Comparison of ENCODE assay signal across 27 mouse cellular contexts in the genomic region with DNA sequence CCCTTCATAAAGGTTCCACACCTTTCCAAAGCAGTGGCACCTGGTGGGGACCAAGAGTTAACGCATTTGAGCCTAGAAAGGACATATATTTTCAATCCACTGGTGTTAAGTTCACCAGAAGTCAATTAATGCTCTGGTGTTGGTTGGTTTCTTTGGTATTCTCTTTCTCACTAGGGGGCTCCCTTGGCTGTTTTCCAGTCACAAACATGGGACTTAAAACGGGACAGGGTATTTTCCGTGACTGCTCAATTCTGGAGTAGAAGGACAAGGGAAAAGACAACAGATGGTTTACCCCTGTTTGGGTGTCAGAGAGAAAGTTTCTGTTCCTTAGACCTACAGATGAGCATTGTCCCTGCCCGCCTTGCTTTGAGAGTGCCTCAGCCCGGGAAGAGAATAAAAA.
DNase-seq lines count a peak whose midpoint lies in the region; ATAC-seq and TF ChIP-seq lines count a peak whose summit lies in the region.
"Had no signal": no experiment of that assay in that cellular context is flagged by ENCODE, and none has a peak within 500 bp of the region (broad histone marks: within the 10 kb centered on the region; RNA-seq: fewer than 3 reads in every experiment).

No protein-coding gene starts in this region.

- no peak for TF ChIP-seq EP300 in liver, postnatal 0 days (IDR thresholded peaks at IDR 0.05; ENCODE audit: low read depth)

- H3K36me3 ChIP-seq in hindbrain, postnatal 0 days (ENCODE audit: insufficient read depth, low read length): no peaks in the 10 kb centered on the region
- no peaks in the 10 kb centered on the region for H3K36me3 ChIP-seq in hindbrain, embryonic 10.5 days
- H3K36me3 ChIP-seq in liver, postnatal 0 days (replicated peaks; ENCODE audit: insufficient read depth, low read length): no peaks in the 10 kb centered on the region
- H3K36me3 ChIP-seq in liver, embryonic 11.5 days (ENCODE audit: control insufficient read depth, insufficient read depth, low read length): no peaks in the 10 kb centered on the region
- no peaks in the 10 kb centered on the region for H3K36me3 ChIP-seq in midbrain, embryonic 14.5 days (ENCODE audit: control insufficient read depth, insufficient read depth, low read length)
- H3K36me3 ChIP-seq in midbrain, postnatal 0 days (ENCODE audit: insufficient read depth, low read length): no peaks in the 10 kb centered on the region
- H3K36me3 ChIP-seq: embryonic facial prominence, embryonic 12.5 days; embryonic facial prominence, embryonic 15.5 days; hindbrain, embryonic 13.5 days had no signal

- ATAC-seq in hindbrain, postnatal 0 days: no peak
- no peak for ATAC-seq in liver, postnatal 0 days
- ATAC-seq in liver, embryonic 11.5 days (replicated peaks; ENCODE audit: low FRiP score): no peak
- ATAC-seq in midbrain, embryonic 14.5 days (ENCODE audit: low FRiP score, low TSS enrichment): no peak
- ATAC-seq in midbrain, postnatal 0 days (ENCODE audit: low FRiP score): no peak
- ATAC-seq: forebrain, embryonic 14.5 days; forebrain, postnatal 0 days; hindbrain, embryonic 16.5 days; inflammation-experienced regulatory T-cells, adult 6 months; Patski had no signal

- peak; percentile 40 for DNase-seq in heart, adult 11 months
- no peak for DNase-seq in heart, adult 18-20 months
- DNase-seq in hindbrain, postnatal 0 days (ENCODE audit: low spot score): no peak
- DNase-seq in hindbrain, embryonic 10.5 days (ENCODE audit: low spot score): no peak
- no peak for DNase-seq in liver, postnatal 0 days
- no peak for DNase-seq in liver, embryonic 11.5 days (ENCODE audit: low spot score)
- peak; percentile 18 for DNase-seq in midbrain, embryonic 14.5 days
- no peak for DNase-seq in midbrain, postnatal 0 days (ENCODE audit: low spot score)
- DNase-seq: adrenal gland, postnatal 10 days; adrenal gland, postnatal 36 days; cerebellum, adult 11 months; cerebellum, adult 2 months; cerebellum, adult 9-11 months; cerebellum, postnatal 25 days; forebrain, postnatal 0 days; gastrocnemius, adult 2 months; gastrocnemius, postnatal 14 days; heart, adult 2 months; heart, postnatal 14 days had no signal

- no peaks in the 10 kb centered on the region for H3K4me1 ChIP-seq in hindbrain, postnatal 0 days (ENCODE audit: insufficient read depth, low read length)
- H3K4me1 ChIP-seq in hindbrain, embryonic 10.5 days (replicated peaks): no peaks in the 10 kb centered on the region; the same call in 1 of the 2 replicates
- 0 out of 2 replicates have a peak, but pooled peaks cover 3% of the 10 kb centered on the region for H3K4me1 ChIP-seq in liver, postnatal 0 days (ENCODE audit: insufficient read depth)
- no peaks in the 10 kb centered on the region for H3K4me1 ChIP-seq in liver, embryonic 11.5 days (replicated peaks; ENCODE audit: control insufficient read depth, insufficient read depth, low read length)
- no peaks in the 10 kb centered on the region for H3K4me1 ChIP-seq in midbrain, embryonic 14.5 days (ENCODE audit: control insufficient read depth, insufficient read depth, low read length)
- no peaks in the 10 kb centered on the region for H3K4me1 ChIP-seq in midbrain, postnatal 0 days (ENCODE audit: insufficient read depth, low read length)
- H3K4me1 ChIP-seq: embryonic facial prominence, embryonic 12.5 days had no signal

- H3K27me3 ChIP-seq in hindbrain, postnatal 0 days (ENCODE audit: insufficient read depth, low read length): no peaks in the 10 kb centered on the region
- no peaks in the 10 kb centered on the region for H3K27me3 ChIP-seq in hindbrain, embryonic 10.5 days (ENCODE audit: insufficient read depth, poor library complexity, severe bottlenecking)
- H3K27me3 ChIP-seq in liver, postnatal 0 days (ENCODE audit: insufficient read depth, low read length): no peaks in the 10 kb centered on the region
- no peaks in the 10 kb centered on the region for H3K27me3 ChIP-seq in liver, embryonic 11.5 days (replicated peaks; ENCODE audit: control insufficient read depth, insufficient read depth, low read length)
- H3K27me3 ChIP-seq in midbrain, embryonic 14.5 days (ENCODE audit: control insufficient read depth, insufficient read depth, low read length): no peaks in the 10 kb centered on the region
- no peaks in the 10 kb centered on the region for H3K27me3 ChIP-seq in midbrain, postnatal 0 days (ENCODE audit: insufficient read depth, low read length)
- H3K27me3 ChIP-seq: embryonic facial prominence, embryonic 12.5 days; embryonic facial prominence, embryonic 15.5 days; hindbrain, embryonic 13.5 days; Patski had no signal

- H3K27ac ChIP-seq in hindbrain, postnatal 0 days: no peak overlapping the region
- no peak overlapping the region for H3K27ac ChIP-seq in hindbrain, embryonic 10.5 days
- H3K27ac ChIP-seq in liver, postnatal 0 days (ENCODE audit: low read depth): no peak overlapping the region
- H3K27ac ChIP-seq in liver, embryonic 11.5 days (ENCODE audit: low read depth, low read length): no peak overlapping the region
- no peak overlapping the region for H3K27ac ChIP-seq in midbrain, embryonic 14.5 days (replicated peaks; ENCODE audit: low read depth, low read length)
- H3K27ac ChIP-seq in midbrain, postnatal 0 days (ENCODE audit: low read depth, low read length): no peak overlapping the region
- H3K27ac ChIP-seq: embryonic facial prominence, embryonic 12.5 days; embryonic facial prominence, embryonic 15.5 days; gastrocnemius, adult 2 months; heart, adult 2 months had no signal

- 0 out of 2 replicates have a peak, but pooled peaks have one; percentile 1 for TF ChIP-seq CTCF in hindbrain, postnatal 0 days (IDR thresholded peaks at IDR 0.05; ENCODE audit: low read depth)
- 0 out of 2 replicates have a peak, but pooled peaks have one; percentile 10 for TF ChIP-seq CTCF in liver, postnatal 0 days (IDR thresholded peaks at IDR 0.05; ENCODE audit: low read depth)
- no peak for TF ChIP-seq CTCF in midbrain, postnatal 0 days (IDR thresholded peaks at IDR 0.05)

- WGBS in hindbrain, postnatal 0 days: 57% methylated on average over 5 of the region's 5 CpGs
- WGBS in hindbrain, embryonic 10.5 days: 72% methylated on average over 5 of the region's 5 CpGs
- 74% methylated on average over 5 of the region's 5 CpGs for WGBS in liver, postnatal 0 days (ENCODE audit: insufficient replicate concordance)
- WGBS in liver, embryonic 11.5 days: 80% methylated on average over 5 of the region's 5 CpGs
- WGBS in midbrain, embryonic 14.5 days: 78% methylated on average over 5 of the region's 5 CpGs
- 71% methylated on average over 5 of the region's 5 CpGs for WGBS in midbrain, postnatal 0 days

- no peak overlapping the region for H3K4me2 ChIP-seq in hindbrain, postnatal 0 days (ENCODE audit: low read depth, low read length)
- no peak overlapping the region for H3K4me2 ChIP-seq in liver, postnatal 0 days (ENCODE audit: low read depth, low read length)
- H3K4me2 ChIP-seq in liver, embryonic 11.5 days: no peak overlapping the region
- no peak overlapping the region for H3K4me2 ChIP-seq in midbrain, embryonic 14.5 days (ENCODE audit: low read length)
- no peak overlapping the region for H3K4me2 ChIP-seq in midbrain, postnatal 0 days (ENCODE audit: low read depth, low read length, poor library complexity, severe bottlenecking)
- H3K4me2 ChIP-seq: embryonic facial prominence, embryonic 12.5 days; embryonic facial prominence, embryonic 15.5 days; heart, embryonic 11.5 days; hindbrain, embryonic 13.5 days had no signal

- H3K4me3 ChIP-seq in hindbrain, postnatal 0 days (ENCODE audit: low read length): no peak overlapping the region
- no peak overlapping the region for H3K4me3 ChIP-seq in hindbrain, embryonic 10.5 days
- H3K4me3 ChIP-seq in liver, postnatal 0 days (ENCODE audit: low read depth, low read length): no peak overlapping the region
- no peak overlapping the region for H3K4me3 ChIP-seq in liver, embryonic 11.5 days (ENCODE audit: low read depth, low read length)
- no peak overlapping the region for H3K4me3 ChIP-seq in midbrain, embryonic 14.5 days (replicated peaks; ENCODE audit: low read depth, low read length)
- no peak overlapping the region for H3K4me3 ChIP-seq in midbrain, postnatal 0 days (ENCODE audit: low read depth, low read length)
- H3K4me3 ChIP-seq: embryonic facial prominence, embryonic 12.5 days; embryonic facial prominence, embryonic 15.5 days; gastrocnemius, adult 2 months; heart, adult 2 months; hindbrain, embryonic 13.5 days had no signal

- no peak overlapping the region for H3K9ac ChIP-seq in hindbrain, postnatal 0 days (replicated peaks; ENCODE audit: low read length)
- no peak overlapping the region for H3K9ac ChIP-seq in liver, postnatal 0 days (replicated peaks)
- no peak overlapping the region for H3K9ac ChIP-seq in liver, embryonic 11.5 days (ENCODE audit: low read depth, low read length)
- H3K9ac ChIP-seq in midbrain, embryonic 14.5 days (replicated peaks; ENCODE audit: low read length): no peak overlapping the region
- no peak overlapping the region for H3K9ac ChIP-seq in midbrain, postnatal 0 days (replicated peaks; ENCODE audit: low read length, poor library complexity, severe bottlenecking)
- H3K9ac ChIP-seq: embryonic facial prominence, embryonic 12.5 days; embryonic facial prominence, embryonic 15.5 days; forebrain, postnatal 0 days; hindbrain, embryonic 13.5 days had no signal

- no peaks in the 10 kb centered on the region for H3K9me3 ChIP-seq in hindbrain, postnatal 0 days (ENCODE audit: low read length)
- no peaks in the 10 kb centered on the region for H3K9me3 ChIP-seq in hindbrain, embryonic 10.5 days
- no peaks in the 10 kb centered on the region for H3K9me3 ChIP-seq in liver, postnatal 0 days (ENCODE audit: low read length)
- no peaks in the 10 kb centered on the region for H3K9me3 ChIP-seq in liver, embryonic 11.5 days (ENCODE audit: control insufficient read depth, low read length)
- H3K9me3 ChIP-seq in midbrain, embryonic 14.5 days (ENCODE audit: control insufficient read depth, low read length): no peaks in the 10 kb centered on the region
- H3K9me3 ChIP-seq in midbrain, postnatal 0 days (ENCODE audit: low read length): no peaks in the 10 kb centered on the region
- H3K9me3 ChIP-seq: embryonic facial prominence, embryonic 12.5 days; embryonic facial prominence, embryonic 15.5 days; hindbrain, embryonic 13.5 days had no signal

Comparison
In these comparisons a context has a peak if more than half of its experiments do, and no peak if none do; other contexts are left out.
1. DNase-seq: peak in heart, adult 11 months (single experiment) and midbrain, embryonic 14.5 days (single experiment); none in heart, adult 18-20 months (0 of 2), hindbrain, postnatal 0 days (single experiment), hindbrain, embryonic 10.5 days (single experiment), liver, postnatal 0 days (single experiment), liver, embryonic 11.5 days (single experiment) and midbrain, postnatal 0 days (single experiment).